Mouse (Mus musculus): ENCODE measurements around the gene Tmem60. TPM values are rescaled to one million over a fixed set of nuclear protein-coding genes. Genes with fewer than 3 reads are reported as not detected.

The Tmem60 gene
- polyA plus RNA-seq, 1 experiment from 2014 or later = 43.6 TPM

DNA sequence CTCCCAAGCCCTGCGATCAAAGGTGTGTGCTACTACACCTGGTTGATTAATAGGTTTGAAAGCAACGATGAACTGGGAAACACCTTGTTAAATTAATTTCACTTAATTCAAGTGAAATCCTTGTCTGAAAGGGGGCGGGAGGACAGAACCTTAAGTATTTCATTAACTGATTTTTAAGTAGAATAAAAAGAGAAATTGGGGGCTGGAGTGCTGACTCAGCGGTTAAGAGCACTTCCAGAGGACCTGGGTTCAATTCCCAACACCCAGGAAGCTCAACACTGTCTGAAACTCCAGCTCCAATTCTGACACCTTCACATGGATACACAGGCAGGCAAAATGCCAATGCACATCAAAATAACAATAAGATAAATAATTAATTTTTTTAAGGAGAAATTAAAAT, 37.0 kb downstream of the Tmem60 start:
- no peak for TF ChIP-seq CTCF (IDR thresholded peaks at IDR 0.05; ENCODE audit: low read depth)
- 95% methylated on average over 4 of the region's 4 CpGs for WGBS
- ATAC-seq = no peak
- no peaks in the 10 kb centered on the region for H3K9me3 ChIP-seq (ENCODE audit: control insufficient read depth)
- H3K36me3 ChIP-seq (ENCODE audit: control insufficient read depth, insufficient read depth) = no peaks in the 10 kb centered on the region; the same call in 1 of the 2 replicates
- no peak overlapping the region for H3K9ac ChIP-seq (ENCODE audit: low read depth, low read length)
- H3K27ac ChIP-seq (ENCODE audit: low read depth, low read length) = no peak overlapping the region
- H3K4me2 ChIP-seq (replicated peaks; ENCODE audit: low read depth) = no peak overlapping the region
- no peaks in the 10 kb centered on the region for H3K27me3 ChIP-seq (replicated peaks; ENCODE audit: control insufficient read depth, insufficient read depth, low read length)
- H3K4me1 ChIP-seq (replicated peaks; ENCODE audit: control insufficient read depth, insufficient read depth, low read length) = no peaks in the 10 kb centered on the region
- no peak overlapping the region for H3K4me3 ChIP-seq (ENCODE audit: low read depth, low read length)

DNA sequence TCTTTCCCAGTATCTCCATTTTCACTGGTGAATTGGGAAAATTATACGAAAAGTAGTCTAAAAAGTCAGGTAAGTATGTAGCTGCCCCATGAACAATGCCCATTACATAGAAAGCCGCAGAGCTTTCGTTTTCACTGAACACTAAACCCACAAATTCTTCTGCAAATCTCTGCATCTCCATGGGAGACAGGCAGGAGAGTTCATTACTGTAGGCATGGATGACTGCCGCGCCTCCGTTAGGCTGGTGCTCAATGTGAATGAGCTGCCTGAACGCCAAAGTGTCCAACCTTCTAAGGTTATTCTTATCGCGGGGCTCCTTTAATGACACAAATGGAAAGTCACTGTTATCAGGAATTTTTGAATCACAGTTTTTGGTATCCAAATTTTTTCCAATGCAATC, 37.6 kb downstream of the Tmem60 start:
- no peak overlapping the region for H3K4me2 ChIP-seq (replicated peaks; ENCODE audit: low read depth)
- H3K9ac ChIP-seq (ENCODE audit: low read depth, low read length) = no peak overlapping the region
- ATAC-seq = no peak
- H3K36me3 ChIP-seq (ENCODE audit: control insufficient read depth, insufficient read depth) = no peaks in the 10 kb centered on the region; the same call in 1 of the 2 replicates
- 95% methylated on average over 9 of the region's 9 CpGs for WGBS
- no peak overlapping the region for H3K27ac ChIP-seq (ENCODE audit: low read depth, low read length)
- no peaks in the 10 kb centered on the region for H3K4me1 ChIP-seq (replicated peaks; ENCODE audit: control insufficient read depth, insufficient read depth, low read length)
- no peaks in the 10 kb centered on the region for H3K9me3 ChIP-seq (ENCODE audit: control insufficient read depth)
- no peaks in the 10 kb centered on the region for H3K27me3 ChIP-seq (replicated peaks; ENCODE audit: control insufficient read depth, insufficient read depth, low read length)
- TF ChIP-seq CTCF (IDR thresholded peaks at IDR 0.05; ENCODE audit: low read depth) = no peak
- H3K4me3 ChIP-seq (ENCODE audit: low read depth, low read length) = no peak overlapping the region

GRCm38 (mm10) chr5:20924608-20925007, 42.6 kb downstream of the Tmem60 start:
- Histone ChIP-seq H3K27me3 (replicated peaks; ENCODE audit: control insufficient read depth, insufficient read depth, low read length) (no peaks in the 10 kb centered on the region), H3K27ac (ENCODE audit: low read depth, low read length) (no peak overlapping the region), H3K4me3 (ENCODE audit: low read depth, low read length) (no peak overlapping the region), H3K9me3 (ENCODE audit: control insufficient read depth) (no peaks in the 10 kb centered on the region), H3K4me2 (replicated peaks; ENCODE audit: low read depth) (no peak overlapping the region), H3K4me1 (replicated peaks; ENCODE audit: control insufficient read depth, insufficient read depth, low read length) (no peaks in the 10 kb centered on the region), H3K9ac (ENCODE audit: low read depth, low read length) (no peak overlapping the region), H3K36me3 (ENCODE audit: control insufficient read depth, insufficient read depth) (no peaks in the 10 kb centered on the region; the same call in 1 of the 2 replicates)
- no peak for TF ChIP-seq CTCF (IDR thresholded peaks at IDR 0.05; ENCODE audit: low read depth)
- ATAC-seq = no peak
- 66% methylated on average over 3 of the region's 3 CpGs for WGBS

- no peaks in the 10 kb centered on the region for H3K9me3 ChIP-seq (ENCODE audit: control insufficient read depth)
- WGBS = 47% methylated on average over 3 of the region's 3 CpGs
- TF ChIP-seq CTCF (IDR thresholded peaks at IDR 0.05; ENCODE audit: low read depth) = no peak
- no peaks in the 10 kb centered on the region for H3K36me3 ChIP-seq (ENCODE audit: control insufficient read depth, insufficient read depth)
- H3K4me3 ChIP-seq (ENCODE audit: low read depth, low read length) = no peak overlapping the region
- no peak overlapping the region for H3K4me2 ChIP-seq (replicated peaks; ENCODE audit: low read depth)
- no peak overlapping the region for H3K9ac ChIP-seq (ENCODE audit: low read depth, low read length)
- no peak overlapping the region for H3K27ac ChIP-seq (ENCODE audit: low read depth, low read length)
- ATAC-seq = no peak
- H3K4me1 ChIP-seq (replicated peaks; ENCODE audit: control insufficient read depth, insufficient read depth, low read length) = peaks cover 3% of the 10 kb centered on the region; the same call in 1 of the 2 replicates
- no peaks in the 10 kb centered on the region for H3K27me3 ChIP-seq (replicated peaks; ENCODE audit: control insufficient read depth, insufficient read depth, low read length)
These were observed 43.5 kb downstream of the Tmem60 start for GRCm38 (mm10) chr5:20925451-20925850.

GRCm38 (mm10) chr5:20929669-20930151, 47.7 kb downstream of the Tmem60 start:
- no peaks in the 10 kb centered on the region for H3K36me3 ChIP-seq (ENCODE audit: control insufficient read depth, insufficient read depth)
- no peak for TF ChIP-seq CTCF (IDR thresholded peaks at IDR 0.05; ENCODE audit: low read depth)
- H3K27me3 ChIP-seq (replicated peaks; ENCODE audit: control insufficient read depth, insufficient read depth, low read length) = no peaks in the 10 kb centered on the region
- H3K27ac ChIP-seq (ENCODE audit: low read depth, low read length) = no peak overlapping the region
- no peak overlapping the region for H3K4me3 ChIP-seq (ENCODE audit: low read depth, low read length)
- H3K4me1 ChIP-seq (replicated peaks; ENCODE audit: control insufficient read depth, insufficient read depth, low read length) = peaks cover 10% of the 10 kb centered on the region; the same call in 1 of the 2 replicates
- WGBS = 39% methylated on average over 6 of the region's 6 CpGs
- no peak overlapping the region for H3K9ac ChIP-seq (ENCODE audit: low read depth, low read length)
- no peaks in the 10 kb centered on the region for H3K9me3 ChIP-seq (ENCODE audit: control insufficient read depth)
- ATAC-seq = no peak
- no peak overlapping the region for H3K4me2 ChIP-seq (replicated peaks; ENCODE audit: low read depth)

DNA sequence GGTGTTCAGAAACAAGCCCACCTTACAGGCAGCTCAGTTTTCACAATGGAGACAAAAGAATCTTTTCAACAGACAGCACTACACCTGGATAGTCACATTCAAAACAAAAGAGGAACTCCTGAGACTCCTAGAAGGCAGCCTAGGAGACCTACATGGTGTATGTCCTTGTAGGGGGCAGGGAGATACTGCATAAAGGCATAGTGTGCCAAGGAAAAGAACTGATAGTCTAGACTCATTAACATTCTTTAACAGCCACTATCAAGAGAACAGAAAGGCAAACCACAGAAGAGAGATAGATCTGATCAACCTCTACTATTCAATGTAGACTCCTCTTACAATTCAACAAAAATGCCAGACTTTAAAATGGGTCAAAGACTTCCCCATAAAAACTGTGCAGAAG, 48.4 kb downstream of the Tmem60 start:
- H3K4me1 ChIP-seq (replicated peaks; ENCODE audit: control insufficient read depth, insufficient read depth, low read length) = peaks cover 10% of the 10 kb centered on the region; the same call in 1 of the 2 replicates
- no peak overlapping the region for H3K4me3 ChIP-seq (ENCODE audit: low read depth, low read length)
- no peaks in the 10 kb centered on the region for H3K27me3 ChIP-seq (replicated peaks; ENCODE audit: control insufficient read depth, insufficient read depth, low read length)
- ATAC-seq = no peak
- TF ChIP-seq CTCF (IDR thresholded peaks at IDR 0.05; ENCODE audit: low read depth) = no peak
- no peak overlapping the region for H3K27ac ChIP-seq (ENCODE audit: low read depth, low read length)
- no peak overlapping the region for H3K9ac ChIP-seq (ENCODE audit: low read depth, low read length)
- no peaks in the 10 kb centered on the region for H3K36me3 ChIP-seq (ENCODE audit: control insufficient read depth, insufficient read depth)
- H3K4me2 ChIP-seq (replicated peaks; ENCODE audit: low read depth) = no peak overlapping the region
- no peaks in the 10 kb centered on the region for H3K9me3 ChIP-seq (ENCODE audit: control insufficient read depth)

DNA sequence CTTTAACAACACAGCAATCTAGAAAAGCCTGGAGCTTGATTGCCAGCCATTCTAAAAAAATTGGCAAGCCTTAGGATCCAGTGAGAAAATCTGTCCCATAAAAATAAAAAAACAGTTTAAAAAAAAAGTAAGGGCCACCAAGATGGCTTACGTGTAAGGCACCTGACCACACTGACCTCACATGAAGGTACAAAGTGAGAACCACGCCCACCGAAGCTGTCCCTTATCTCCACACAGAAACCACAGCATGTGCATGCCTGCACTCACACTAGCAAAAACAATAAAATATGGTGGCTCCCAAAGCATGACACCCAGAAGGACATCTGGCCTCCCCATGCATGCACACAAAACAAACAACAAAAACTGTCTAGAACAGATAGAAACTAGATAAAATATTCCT, 49.3 kb downstream of the Tmem60 start:
- H3K4me3 ChIP-seq (ENCODE audit: low read depth, low read length) = no peak overlapping the region
- peaks cover 14% of the 10 kb centered on the region; the same call in 1 of the 2 replicates for H3K4me1 ChIP-seq (replicated peaks; ENCODE audit: control insufficient read depth, insufficient read depth, low read length)
- no peak overlapping the region for H3K4me2 ChIP-seq (replicated peaks; ENCODE audit: low read depth)
- TF ChIP-seq CTCF (IDR thresholded peaks at IDR 0.05; ENCODE audit: low read depth) = no peak
- H3K27me3 ChIP-seq (replicated peaks; ENCODE audit: control insufficient read depth, insufficient read depth, low read length) = no peaks in the 10 kb centered on the region
- no peak overlapping the region for H3K9ac ChIP-seq (ENCODE audit: low read depth, low read length)
- H3K36me3 ChIP-seq (ENCODE audit: control insufficient read depth, insufficient read depth) = no peaks in the 10 kb centered on the region
- peak; percentile 63; the same call in 1 of the 2 replicates for ATAC-seq
- H3K9me3 ChIP-seq (ENCODE audit: control insufficient read depth) = no peaks in the 10 kb centered on the region
- no peak overlapping the region for H3K27ac ChIP-seq (ENCODE audit: low read depth, low read length)
- WGBS = 51% methylated on average over 3 of the region's 3 CpGs

All from intestine, postnatal 0 days (tissue).